Mouse (Mus musculus): ENCODE measurements around the gene Map2k1. TPM values are rescaled to one million over a fixed set of nuclear protein-coding genes. Genes with fewer than 3 reads are reported as not detected.
A peak's percentile ranks its signal among the peaks of the same experiment; 100 is the strongest.
"Not testable (repeated sequence)": the region's sequence is repeated elsewhere in the genome, so short reads cannot be mapped to it uniquely, and the experiment has no call there.

Gene Map2k1
- polyA plus RNA-seq (2015; fragmentation: Nextera tagmentation; extraction: Ambion mirVana) = 80.6 and 95.9 TPM in 2 replicates

GRCm38 (mm10) chr9:64253021-64253904 is at the start of gene Map2k1:
Gene Map2k1, minus strand, starts transcription at chr9:64253631.
- peak within 1 kb of the TSS; percentile 96 for H3K27ac ChIP-seq
- no peaks in the 10 kb centered on the region for H3K9me3 ChIP-seq
- peak; percentile 97 for ATAC-seq (ENCODE audit: insufficient number of reproducible peaks, low FRiP score, low TSS enrichment, low read depth)
- H3K36me3 ChIP-seq = 0 out of 2 replicates have a peak, but pooled peaks cover 2% of the 10 kb centered on the region
- H3K4me3 ChIP-seq = peak within 1 kb of the TSS; percentile 97
- H3K9ac ChIP-seq = peak within 1 kb of the TSS; percentile 85
- H3K4me2 ChIP-seq = peak within 1 kb of the TSS; percentile 71
- H3K27me3 ChIP-seq = no peaks in the 10 kb centered on the region
- WGBS = under 1% methylated on average over 89 of the region's 89 CpGs
- H3K4me1 ChIP-seq = peaks cover 22% of the 10 kb centered on the region

GRCm38 (mm10) chr9:64303086-64303485 is 49.7 kb upstream of the Map2k1 start:
- H3K4me2 ChIP-seq; H3K4me3 ChIP-seq; ATAC-seq (ENCODE audit: insufficient number of reproducible peaks, low FRiP score, low TSS enrichment, low read depth); H3K27ac ChIP-seq; H3K4me1 ChIP-seq; H3K27me3 ChIP-seq; H3K9me3 ChIP-seq; H3K9ac ChIP-seq: not testable (repeated sequence)
- H3K36me3 ChIP-seq = peaks cover 72% of the 10 kb centered on the region
- 93% methylated on average over 4 of the region's 4 CpGs for WGBS

- Histone ChIP-seq H3K4me2 (peak overlapping the region; percentile 47), H3K4me3 (peak overlapping the region; percentile 91), H3K27me3 (no peaks in the 10 kb centered on the region), H3K36me3 (no peaks in the 10 kb centered on the region), H3K4me1 (peaks cover 7% of the 10 kb centered on the region), H3K27ac (peak overlapping the region; percentile 97; the same call in 1 of the 2 replicates), H3K9ac (peak overlapping the region; percentile 93), H3K9me3 (no peaks in the 10 kb centered on the region)
- no peak for ATAC-seq (ENCODE audit: insufficient number of reproducible peaks, low FRiP score, low TSS enrichment, low read depth)
- 47% methylated on average over 5 of the region's 5 CpGs for WGBS
Measured at GRCm38 (mm10) chr9:64282404-64282987, 29.1 kb upstream of the Map2k1 start.

DNA sequence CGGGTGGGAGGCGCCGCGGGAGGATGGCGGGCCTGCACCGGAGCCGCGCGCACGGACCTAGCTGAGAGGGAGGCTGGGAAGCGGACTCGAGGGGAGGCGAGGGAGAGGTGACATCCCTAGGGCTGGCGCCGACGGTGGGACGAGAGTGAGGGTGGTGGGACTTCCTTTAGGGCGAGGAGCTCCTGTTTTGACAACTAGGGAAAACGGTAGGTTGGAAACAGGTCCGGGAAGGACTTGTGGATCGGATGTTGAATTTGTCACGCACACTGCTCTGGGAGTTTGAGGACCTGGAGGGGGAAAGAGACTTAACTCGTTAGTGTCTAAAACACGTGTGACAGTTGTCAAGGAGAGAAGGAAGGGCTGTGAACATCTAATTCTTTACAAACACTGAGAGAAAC is 28.3 kb upstream of the Map2k1 start:
- Histone ChIP-seq H3K4me1 (peaks cover 7% of the 10 kb centered on the region), H3K9ac (peak overlapping the region; percentile 93), H3K4me2 (peak overlapping the region; percentile 47), H3K36me3 (no peaks in the 10 kb centered on the region), H3K27me3 (no peaks in the 10 kb centered on the region), H3K27ac (peak overlapping the region; percentile 97), H3K9me3 (no peaks in the 10 kb centered on the region), H3K4me3 (peak overlapping the region; percentile 91)
- WGBS = under 1% methylated on average over 24 of the region's 24 CpGs
- ATAC-seq (ENCODE audit: insufficient number of reproducible peaks, low FRiP score, low TSS enrichment, low read depth) = no peak; the same call in 1 of the 2 replicates

GRCm38 (mm10) chr9:64281105-64281780 is 27.8 kb upstream of the Map2k1 start, which contains the start of gene Tipin:
Gene Tipin, plus strand, starts transcription at chr9:64281581.
- Histone ChIP-seq H3K9me3 (no peaks in the 10 kb centered on the region), H3K36me3 (no peaks in the 10 kb centered on the region), H3K27me3 (no peaks in the 10 kb centered on the region), H3K4me3 (peak within 1 kb of the TSS; percentile 91), H3K4me1 (peaks cover 7% of the 10 kb centered on the region), H3K4me2 (peak within 1 kb of the TSS; percentile 47), H3K9ac (peak within 1 kb of the TSS; percentile 93), H3K27ac (peak within 1 kb of the TSS; percentile 97)
- 2% methylated on average over 46 of the region's 46 CpGs for WGBS
- peak; percentile 91 for ATAC-seq (ENCODE audit: insufficient number of reproducible peaks, low FRiP score, low TSS enrichment, low read depth)

DNA sequence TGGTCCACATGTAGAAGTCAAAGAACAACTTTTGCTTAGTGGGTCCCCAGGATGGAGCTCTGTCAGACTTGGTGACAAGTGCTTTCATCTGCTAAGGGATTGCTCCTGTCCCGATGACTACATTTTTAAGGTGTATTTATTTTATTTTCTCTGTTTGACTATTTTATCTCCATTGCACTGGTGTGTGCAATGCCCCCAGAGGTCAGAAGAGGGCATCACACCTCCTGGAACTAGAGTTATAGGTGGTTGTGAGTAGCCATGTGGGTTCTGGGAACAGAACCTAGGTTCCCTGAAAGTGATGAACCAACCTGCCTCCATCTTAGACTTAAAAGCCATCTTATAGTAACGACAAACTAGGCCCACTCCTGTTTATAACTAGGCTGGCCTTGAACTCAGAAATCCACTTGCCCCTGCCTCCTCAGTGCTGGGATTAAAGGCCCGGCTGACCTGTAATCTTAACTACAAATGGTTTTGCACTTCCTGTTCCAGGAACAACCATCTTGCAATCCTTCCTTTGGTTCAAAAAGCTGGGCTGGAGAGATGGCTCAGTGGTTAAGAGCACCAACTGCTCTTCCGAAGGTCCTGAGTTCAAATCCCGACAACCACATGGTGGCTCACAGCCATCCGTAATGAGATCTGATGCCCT is 25.4 kb upstream of the Map2k1 start:
- Histone ChIP-seq H3K4me3 (no peak overlapping the region), H3K9me3 (no peaks in the 10 kb centered on the region), H3K36me3 (no peaks in the 10 kb centered on the region), H3K27ac (no peak overlapping the region), H3K4me1 (peaks cover 7% of the 10 kb centered on the region), H3K9ac (no peak overlapping the region), H3K27me3 (no peaks in the 10 kb centered on the region), H3K4me2 (no peak overlapping the region)
- ATAC-seq (ENCODE audit: insufficient number of reproducible peaks, low FRiP score, low TSS enrichment, low read depth) = no peak
- WGBS = 90% methylated on average over 6 of the region's 6 CpGs

- ATAC-seq (ENCODE audit: insufficient number of reproducible peaks, low FRiP score, low TSS enrichment, low read depth) = no peak
- 70% methylated on average over 8 of the region's 8 CpGs for whole genome bisulfite sequencing
Measured at GRCm38 (mm10) chr9:64277706-64278105, 24.3 kb upstream of the Map2k1 start.

GRCm38 (mm10) chr9:64274919-64275318 is 21.5 kb upstream of the Map2k1 start:
- Histone ChIP-seq H3K36me3 (no peaks in the 10 kb centered on the region), H3K4me2 (no peak overlapping the region), H3K9me3 (no peaks in the 10 kb centered on the region), H3K27me3 (no peaks in the 10 kb centered on the region), H3K4me1 (no peaks in the 10 kb centered on the region), H3K4me3 (no peak overlapping the region), H3K9ac (no peak overlapping the region), H3K27ac (no peak overlapping the region)
- ATAC-seq (ENCODE audit: insufficient number of reproducible peaks, low FRiP score, low TSS enrichment, low read depth) = no peak
- 68% methylated on average over 1 of the region's 1 CpGs for WGBS

More at GRCm38 (mm10) chr9:64277706-64278105, 24.3 kb upstream of the Map2k1 start:
- no peak overlapping the region for H3K4me3 ChIP-seq
- no peaks in the 10 kb centered on the region for H3K36me3 ChIP-seq
- no peaks in the 10 kb centered on the region for H3K9me3 ChIP-seq
- no peak overlapping the region for H3K27ac ChIP-seq
- no peaks in the 10 kb centered on the region for H3K27me3 ChIP-seq
- no peak overlapping the region for H3K9ac ChIP-seq
- H3K4me2 ChIP-seq = no peak overlapping the region
- peaks cover 7% of the 10 kb centered on the region for H3K4me1 ChIP-seq

DNA sequence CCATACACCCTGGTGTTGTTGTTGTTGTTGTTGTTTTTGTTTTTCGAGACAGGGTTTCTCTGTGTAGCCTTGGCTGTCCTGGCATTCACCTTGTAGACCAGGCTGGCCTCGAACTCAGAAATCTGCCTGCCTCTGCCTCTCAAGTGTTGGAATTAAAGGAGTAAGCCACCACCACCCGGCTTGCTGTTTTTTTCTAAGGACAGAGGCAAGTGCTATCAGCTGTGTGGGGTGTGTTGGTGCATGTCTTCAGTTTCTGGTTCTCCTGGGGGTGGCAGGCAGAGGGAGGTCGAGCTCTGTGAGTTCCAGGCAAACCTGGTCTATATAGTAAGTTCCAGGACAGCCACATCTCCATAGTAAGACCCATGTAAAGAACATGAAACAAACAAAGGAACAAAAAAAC is 20.9 kb upstream of the Map2k1 start:
- H3K9ac ChIP-seq = no peak overlapping the region
- H3K9me3 ChIP-seq = no peaks in the 10 kb centered on the region
- ATAC-seq (ENCODE audit: insufficient number of reproducible peaks, low FRiP score, low TSS enrichment, low read depth) = no peak
- 76% methylated on average over 4 of the region's 4 CpGs for WGBS
- H3K36me3 ChIP-seq = no peaks in the 10 kb centered on the region
- H3K4me2 ChIP-seq = no peak overlapping the region
- no peak overlapping the region for H3K27ac ChIP-seq
- no peaks in the 10 kb centered on the region for H3K27me3 ChIP-seq
- H3K4me3 ChIP-seq = no peak overlapping the region
- H3K4me1 ChIP-seq = no peaks in the 10 kb centered on the region

GRCm38 (mm10) chr9:64273757-64274156 is 20.3 kb upstream of the Map2k1 start:
- no peak overlapping the region for H3K9ac ChIP-seq

DNA sequence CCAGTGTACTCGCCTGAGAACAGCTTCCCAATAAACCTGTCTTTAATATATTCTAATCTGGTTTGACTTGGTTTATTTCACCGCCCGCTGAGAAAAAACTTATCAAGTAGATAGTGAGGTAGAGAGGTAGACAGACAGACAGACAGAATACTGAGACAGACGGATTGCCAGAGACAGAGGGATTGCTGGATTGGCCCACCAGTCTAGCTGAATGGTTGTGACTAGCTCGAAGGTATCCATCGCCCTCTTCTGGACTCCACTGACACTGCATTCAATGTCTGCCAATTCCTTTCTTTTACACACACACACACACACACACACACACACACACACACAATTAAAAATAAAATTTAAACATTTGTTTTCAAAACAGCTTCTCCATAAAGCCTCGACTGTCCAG is 19.2 kb upstream of the Map2k1 start:
- Histone ChIP-seq H3K27me3 (no peaks in the 10 kb centered on the region), H3K4me3 (no peak overlapping the region), H3K4me2 (no peak overlapping the region), H3K27ac (no peak overlapping the region), H3K36me3 (no peaks in the 10 kb centered on the region), H3K9me3 (no peaks in the 10 kb centered on the region), H3K9ac (no peak overlapping the region), H3K4me1 (no peaks in the 10 kb centered on the region)
- no peak for ATAC-seq (ENCODE audit: insufficient number of reproducible peaks, low FRiP score, low TSS enrichment, low read depth)
- 36% methylated on average over 7 of the region's 7 CpGs for WGBS

More at GRCm38 (mm10) chr9:64273757-64274156, 20.3 kb upstream of the Map2k1 start:
- Histone ChIP-seq H3K4me1 (no peaks in the 10 kb centered on the region), H3K4me3 (no peak overlapping the region), H3K9me3 (no peaks in the 10 kb centered on the region), H3K27me3 (no peaks in the 10 kb centered on the region), H3K36me3 (no peaks in the 10 kb centered on the region), H3K4me2 (no peak overlapping the region), H3K27ac (no peak overlapping the region)
- WGBS = 75% methylated on average over 4 of the region's 4 CpGs
- ATAC-seq (ENCODE audit: insufficient number of reproducible peaks, low FRiP score, low TSS enrichment, low read depth) = no peak
